Mouse (Mus musculus) thymus, adult 2 months (tissue): ENCODE measurements around the gene Rcvrn.

Experiments
- CTCF ChIP-seq: fragments of 200-500 bp; IDR thresholded peaks from 2 replicates; pipeline ENCODE4 v1.5.1; 2012; ENCODE audit warnings: mild to moderate bottlenecking, control low read depth, low read length, moderate library complexity, borderline replicate concordance; ENCODE audit not compliant: control insufficient read depth, poor library complexity, insufficient read depth; ENCODE audit errors: extremely low read depth
- POLR2A ChIP-seq: fragments of 200-500 bp; IDR thresholded peaks from 2 replicates; pipeline ENCODE4 v1.6.1; 2012; ENCODE audit warnings: mild to moderate bottlenecking, low read length, control low read depth, moderate library complexity; ENCODE audit not compliant: control insufficient read depth, poor library complexity, insufficient read depth; ENCODE audit errors: extremely low read depth

GRCm38 (mm10) chr11:67648651-67649407 is 46.3 kb upstream of the Rcvrn start:
- TF ChIP-seq CTCF (no peak), POLR2A (no peak)
